Mouse (Mus musculus): ENCODE measurements around the gene Orc5. TPM values are rescaled to one million over a fixed set of nuclear protein-coding genes. Genes with fewer than 3 reads are reported as not detected.
A peak's percentile ranks its signal among the peaks of the same experiment; 100 is the strongest.
"Not testable (repeated sequence)": the region's sequence is repeated elsewhere in the genome, so short reads cannot be mapped to it uniquely, and the experiment has no call there.

Gene Orc5
- polyA plus RNA-seq, 1 experiment from 2014 or later: 16.3 TPM

DNA sequence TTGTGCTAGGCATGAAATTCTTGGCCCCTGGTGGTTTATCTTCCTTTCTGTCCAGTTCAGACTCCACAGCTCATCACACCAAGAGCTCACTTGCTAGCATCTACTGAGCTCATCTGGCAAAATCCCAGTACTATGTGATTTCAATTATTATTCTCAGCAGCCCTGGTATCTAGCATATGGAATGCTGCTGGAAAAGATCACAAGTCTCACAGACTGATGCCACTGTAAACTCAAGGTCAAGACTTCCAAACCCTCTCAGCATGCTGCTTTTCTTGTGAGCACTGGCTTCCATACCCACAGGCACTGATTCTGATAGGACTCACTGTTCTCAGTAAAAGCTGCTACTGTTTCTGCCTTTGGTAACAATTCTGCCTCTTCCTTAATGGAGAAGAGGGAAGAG is 59.1 kb downstream of the Orc5 start:
- no peak for TF ChIP-seq CTCF (IDR thresholded peaks at IDR 0.05)
- no peak for ATAC-seq
- no peaks in the 10 kb centered on the region for H3K27me3 ChIP-seq
- CTCF ChIA-PET: interaction anchor here (3.6 to 3.7 kb wide), 2 partner anchors 9 to 25 kb away, joined by 10 to 32 read pairs; no protein-coding TSS in a partner anchor
- in situ Hi-C loops (cut with MboI; ENCODE audit: low pct_unique_long_range_greater_than_20kb): no loop called here
- POLR2A ChIA-PET: no interaction called here
- DNase-seq (ENCODE audit: low read depth, low spot score): no peak

DNA sequence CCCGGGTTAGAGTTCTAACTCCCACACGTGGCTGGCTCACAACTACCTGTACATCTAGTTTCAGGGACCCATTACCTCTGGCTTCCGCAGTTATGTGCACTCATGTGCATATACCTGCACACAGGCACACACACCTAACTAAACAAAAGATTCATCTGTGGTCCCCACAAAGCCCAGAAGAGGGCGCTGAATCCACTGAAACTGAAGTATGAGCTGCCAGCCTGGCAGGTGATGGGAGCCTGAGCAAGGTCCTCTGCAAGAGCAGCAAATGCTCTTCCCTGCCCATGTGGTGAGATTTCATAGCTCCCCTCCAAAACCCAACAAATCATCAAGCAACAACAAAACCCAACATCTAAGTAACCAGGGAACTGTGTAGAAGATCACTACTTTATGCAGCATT is 61.1 kb downstream of the Orc5 start:
- peak; percentile 54 for ATAC-seq
- no peaks in the 10 kb centered on the region for H3K27me3 ChIP-seq
- TF ChIP-seq CTCF (IDR thresholded peaks at IDR 0.05): peak; percentile 68
- in situ Hi-C loops (cut with MboI; ENCODE audit: low pct_unique_long_range_greater_than_20kb): no loop called here
- ChIA-PET POLR2A (no interaction called here), CTCF (interaction anchor here (0.8 to 3.7 kb wide), 4 partner anchors 11 to 59 kb away, joined by 3 to 32 read pairs (median 6); no protein-coding TSS in a partner anchor)
- no peak for DNase-seq (ENCODE audit: low read depth, low spot score)

DNA sequence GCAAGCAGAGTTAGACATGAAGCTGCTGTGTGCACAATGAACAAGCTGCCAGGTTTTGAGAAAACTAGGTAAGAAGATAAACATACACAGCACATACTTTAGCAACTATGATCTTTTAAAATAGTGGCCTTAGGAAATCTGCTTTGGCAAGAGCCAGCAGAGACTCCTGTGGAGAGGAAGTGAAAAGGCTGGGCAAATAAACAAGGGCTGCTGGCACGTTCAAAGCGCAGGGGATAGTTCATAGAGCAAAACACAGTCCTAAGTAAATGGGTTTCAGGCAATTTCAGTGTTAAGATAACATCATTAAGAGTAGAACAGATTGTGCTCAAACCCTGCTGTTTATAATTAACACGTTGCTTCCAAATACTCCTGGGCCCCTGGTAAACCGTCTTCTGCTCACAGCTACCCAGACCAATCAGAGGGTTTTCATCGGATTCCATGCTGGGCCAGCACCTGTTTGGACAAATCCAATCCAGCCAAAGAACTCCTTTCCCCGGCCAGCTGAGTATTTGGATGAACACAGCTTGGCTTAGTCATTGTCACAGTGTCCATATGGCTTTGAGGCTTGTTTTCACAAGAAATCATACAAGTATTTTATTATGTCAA is 63.5 kb downstream of the Orc5 start:
- ATAC-seq: no peak
- no peaks in the 10 kb centered on the region for H3K27me3 ChIP-seq
- in situ Hi-C loops (cut with MboI; ENCODE audit: low pct_unique_long_range_greater_than_20kb): no loop called here
- ChIA-PET POLR2A (no interaction called here), CTCF (interaction anchor here (1.2 to 1.6 kb wide), 3 partner anchors 15 to 42 kb away, joined by 3 read pairs; no protein-coding TSS in a partner anchor)
- DNase-seq (ENCODE audit: low read depth, low spot score): no peak
- TF ChIP-seq CTCF (IDR thresholded peaks at IDR 0.05): no peak

DNA sequence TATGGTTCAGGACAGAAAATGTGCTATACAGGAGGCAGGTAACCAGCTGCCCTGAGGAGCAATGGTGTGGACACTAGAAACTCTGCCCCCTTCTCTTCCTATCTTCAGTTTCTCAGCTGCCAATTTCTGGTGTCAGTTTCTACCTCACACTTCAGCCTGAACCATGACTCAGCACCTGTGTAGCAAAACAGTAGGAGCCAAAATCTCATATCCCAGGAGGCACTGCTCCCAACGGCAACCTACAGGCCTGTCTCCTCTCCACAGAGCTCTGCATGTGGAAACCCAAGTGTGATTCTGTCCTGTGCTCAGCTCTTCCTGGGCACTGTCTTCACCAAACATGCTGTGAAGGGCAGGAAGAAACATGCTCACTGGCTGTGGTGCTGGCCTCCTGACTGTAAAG is 64.5 kb downstream of the Orc5 start:
- ChIA-PET POLR2A (no interaction called here), CTCF (interaction anchor here (1.1 to 1.6 kb wide), 4 partner anchors 14 to 30 kb away, joined by 3 to 4 read pairs (median 3); no protein-coding TSS in a partner anchor)
- in situ Hi-C loops (cut with MboI; ENCODE audit: low pct_unique_long_range_greater_than_20kb): no loop called here
- H3K27me3 ChIP-seq: no peaks in the 10 kb centered on the region
- DNase-seq (ENCODE audit: low read depth, low spot score): no peak
- TF ChIP-seq CTCF (IDR thresholded peaks at IDR 0.05): no peak
- no peak for ATAC-seq

DNA sequence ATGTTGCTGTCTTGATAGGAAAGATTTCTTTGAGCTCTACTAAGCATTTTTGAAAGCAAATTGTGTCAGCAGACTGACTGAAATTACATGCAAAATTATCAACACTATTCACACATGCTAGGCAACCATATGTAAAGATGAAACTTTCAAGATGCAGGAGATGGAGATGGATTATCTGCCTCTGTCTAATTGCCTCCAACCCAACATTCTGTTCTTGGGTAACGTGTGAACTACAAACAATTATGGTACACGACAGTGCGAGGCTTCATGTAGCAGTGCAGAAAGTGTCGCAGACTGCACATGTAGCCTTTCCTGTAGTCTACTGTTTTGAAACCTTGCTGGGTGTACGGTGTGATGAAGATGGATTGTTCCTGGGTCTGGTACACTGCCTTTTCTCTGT is 67.7 kb downstream of the Orc5 start:
- no peak for DNase-seq (ENCODE audit: low read depth, low spot score)
- CTCF ChIA-PET: interaction anchor here (1.0 kb wide), 1 partner anchor 20 kb away, joined by 3 read pairs; no protein-coding TSS in a partner anchor
- no peaks in the 10 kb centered on the region for H3K27me3 ChIP-seq
- no peak for TF ChIP-seq CTCF (IDR thresholded peaks at IDR 0.05)
- in situ Hi-C loops (cut with MboI; ENCODE audit: low pct_unique_long_range_greater_than_20kb): no loop called here
- no peak for ATAC-seq
- POLR2A ChIA-PET: no interaction called here

DNA sequence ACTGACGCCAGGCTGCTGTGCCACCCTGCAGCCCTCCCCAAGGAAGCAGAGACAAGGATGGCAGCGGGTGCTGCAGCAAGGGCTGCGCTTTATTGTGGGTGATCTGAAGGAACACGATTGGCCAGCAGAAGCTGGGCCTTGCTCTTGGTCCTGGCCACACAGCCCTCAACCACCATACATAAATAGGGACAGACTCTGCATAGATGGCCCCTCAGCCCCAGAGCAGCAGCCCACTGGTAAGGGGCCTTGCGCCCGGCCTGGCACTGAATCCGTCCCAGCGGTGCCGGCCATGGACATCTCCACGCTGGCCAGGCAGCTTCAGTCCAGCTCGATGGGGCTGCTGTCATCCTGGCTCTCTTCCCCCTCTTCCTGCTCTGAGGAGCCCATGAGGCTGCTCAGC is 77.8 kb downstream of the Orc5 start:
- H3K27me3 ChIP-seq; DNase-seq (ENCODE audit: low read depth, low spot score); in situ Hi-C loops (cut with MboI; ENCODE audit: low pct_unique_long_range_greater_than_20kb); ATAC-seq; POLR2A ChIA-PET; CTCF ChIA-PET: not testable (repeated sequence)

DNA sequence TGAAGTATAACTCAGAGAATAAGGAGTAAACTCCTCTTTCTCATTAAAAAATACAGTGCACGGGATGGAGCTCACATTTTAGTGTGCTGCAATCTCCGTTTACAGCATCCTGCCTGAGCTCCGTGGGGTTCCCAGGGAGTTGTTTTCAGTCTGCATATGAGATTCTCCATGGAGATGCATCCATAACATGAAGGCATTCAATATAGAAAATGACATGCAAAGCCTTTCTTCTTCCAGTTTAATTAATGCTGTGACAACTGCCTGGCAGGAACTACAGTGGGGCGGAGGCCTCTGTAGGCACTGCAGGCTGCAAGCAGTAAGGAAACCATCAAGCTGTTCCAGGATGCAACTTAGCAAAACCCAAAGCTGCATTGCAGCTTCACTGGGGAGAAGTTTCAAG is 79.0 kb downstream of the Orc5 start:
- CTCF ChIA-PET: no interaction called here
- no peak for TF ChIP-seq CTCF (IDR thresholded peaks at IDR 0.05)
- POLR2A ChIA-PET: no interaction called here
- in situ Hi-C loops (cut with MboI; ENCODE audit: low pct_unique_long_range_greater_than_20kb): no loop called here
- DNase-seq (ENCODE audit: low read depth, low spot score) (no peak), ATAC-seq (no peak)
- peaks cover 12% of the 10 kb centered on the region for H3K27me3 ChIP-seq

DNA sequence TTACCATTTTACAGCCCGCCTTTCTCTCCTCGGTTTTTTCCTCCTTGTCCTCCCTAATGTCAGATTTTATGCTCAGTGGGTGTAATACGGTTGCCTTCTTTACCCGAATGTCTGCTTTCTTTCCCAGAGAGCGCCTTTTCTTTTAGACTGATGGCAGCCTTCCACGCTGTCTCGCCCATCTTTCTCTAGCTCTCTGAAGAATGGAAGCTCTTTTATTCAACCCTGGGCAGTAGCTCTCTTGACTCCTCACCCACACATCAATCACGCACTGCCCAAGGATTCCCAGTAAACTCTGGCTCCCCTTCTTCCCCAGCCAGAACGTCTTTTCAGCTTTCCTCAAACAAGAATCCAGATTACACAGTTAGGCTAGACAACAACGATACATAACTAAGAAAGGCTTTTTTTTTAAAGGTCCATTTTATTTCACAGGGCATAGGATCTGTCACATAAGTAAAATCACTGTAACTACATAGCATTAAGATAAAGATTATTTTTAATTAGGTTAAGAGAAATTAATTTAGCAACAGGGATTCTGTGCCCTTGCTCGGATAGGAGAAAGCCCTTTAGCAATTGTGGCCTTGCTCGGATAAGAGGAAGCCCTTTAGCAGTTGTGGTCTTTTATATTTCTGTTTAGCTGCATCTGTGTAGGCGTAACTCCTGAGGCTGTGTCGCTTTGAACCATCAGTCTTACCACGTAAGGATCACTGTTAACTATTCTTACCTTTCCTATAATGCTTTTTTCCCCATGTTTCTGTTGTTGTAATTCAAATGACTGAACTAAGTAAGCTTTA is 97.2 kb downstream of the Orc5 start:
- ATAC-seq: no peak
- no peak for TF ChIP-seq CTCF (IDR thresholded peaks at IDR 0.05)
- no peak for DNase-seq (ENCODE audit: low read depth, low spot score)
- in situ Hi-C loops (cut with MboI; ENCODE audit: low pct_unique_long_range_greater_than_20kb): no loop called here
- peaks cover 16% of the 10 kb centered on the region for H3K27me3 ChIP-seq
- ChIA-PET CTCF (interaction anchor here (1.9 kb wide), 1 partner anchor 11 kb away, joined by 6 read pairs; no protein-coding TSS in a partner anchor), POLR2A (interaction anchor here (1.2 kb wide), 1 partner anchor 22 kb away, joined by 3 read pairs; no protein-coding TSS in a partner anchor)

DNA sequence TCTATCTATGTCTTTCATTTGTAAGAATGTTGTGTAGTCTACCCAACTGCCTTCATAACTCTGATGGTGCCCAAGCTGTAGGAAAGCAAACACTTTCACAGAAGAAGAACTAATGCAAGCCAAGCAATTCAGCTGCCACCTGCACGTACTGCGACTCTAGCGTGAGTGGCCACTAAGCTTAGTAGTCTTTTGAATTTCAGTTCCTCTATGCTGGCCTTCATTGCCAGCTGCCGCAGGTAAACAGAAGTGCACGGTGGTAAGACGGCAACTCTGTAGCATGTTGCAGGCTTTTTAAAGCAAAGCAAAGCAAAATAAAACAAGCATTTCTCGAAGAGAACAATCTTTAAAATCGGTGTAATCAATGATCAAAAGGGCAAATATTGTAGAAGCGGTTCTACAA is 97.8 kb downstream of the Orc5 start:
- TF ChIP-seq CTCF (IDR thresholded peaks at IDR 0.05): no peak
- CTCF ChIA-PET: no interaction called here
- in situ Hi-C loops (cut with MboI; ENCODE audit: low pct_unique_long_range_greater_than_20kb): no loop called here
- peaks cover 16% of the 10 kb centered on the region for H3K27me3 ChIP-seq
- POLR2A ChIA-PET: interaction anchor here (1.2 kb wide), 1 partner anchor 22 kb away, joined by 3 read pairs; no protein-coding TSS in a partner anchor
- DNase-seq (ENCODE audit: low read depth, low spot score): no peak
- no peak for ATAC-seq

DNA sequence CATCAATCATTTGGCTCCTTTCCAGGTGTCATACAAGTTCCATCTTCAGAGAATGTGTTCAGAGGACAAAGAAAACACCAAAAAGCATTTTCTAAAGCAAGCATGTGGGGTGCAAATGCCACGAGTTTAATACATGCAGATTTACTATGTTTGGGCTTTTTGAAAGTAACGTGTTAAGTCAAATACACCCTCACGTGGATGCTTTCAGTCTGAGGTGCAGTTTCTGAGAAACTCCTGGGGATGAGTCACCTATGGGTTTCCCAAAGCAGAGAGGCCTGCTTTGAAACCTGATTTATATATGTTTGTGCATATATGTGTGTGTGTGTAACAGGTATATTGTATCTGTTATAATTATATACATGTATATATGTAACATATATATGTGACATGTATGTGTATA is 98.5 kb downstream of the Orc5 start:
- CTCF ChIA-PET: no interaction called here
- no peak for TF ChIP-seq CTCF (IDR thresholded peaks at IDR 0.05)
- ATAC-seq: no peak
- DNase-seq (ENCODE audit: low read depth, low spot score): no peak
- H3K27me3 ChIP-seq: peaks cover 16% of the 10 kb centered on the region
- POLR2A ChIA-PET: no interaction called here
- in situ Hi-C loops (cut with MboI; ENCODE audit: low pct_unique_long_range_greater_than_20kb): no loop called here

DNA sequence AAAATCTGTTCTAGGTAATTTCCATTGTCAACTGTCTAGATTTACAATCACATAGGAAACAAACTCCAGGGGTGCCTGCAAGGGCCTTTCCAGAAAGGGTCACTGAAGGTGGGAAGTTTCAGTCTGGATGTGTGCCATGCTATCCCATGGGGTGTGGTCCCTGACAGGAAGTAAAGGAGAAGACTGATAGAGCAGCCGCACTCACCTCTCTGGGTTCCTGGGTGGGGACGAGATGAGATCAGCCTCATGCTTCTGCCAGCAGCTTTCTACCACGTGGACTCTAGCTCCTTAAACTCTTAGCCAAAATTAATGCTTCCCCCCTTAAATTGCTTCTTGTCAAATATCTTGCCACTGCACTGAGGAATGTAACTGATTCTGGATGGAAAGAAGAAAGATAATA is 100.7 kb downstream of the Orc5 start:
- no peak for TF ChIP-seq CTCF (IDR thresholded peaks at IDR 0.05)
- peaks cover 4% of the 10 kb centered on the region for H3K27me3 ChIP-seq
- no peak for ATAC-seq
- in situ Hi-C loops (cut with MboI; ENCODE audit: low pct_unique_long_range_greater_than_20kb): no loop called here
- ChIA-PET CTCF (no interaction called here), POLR2A (no interaction called here)
- no peak for DNase-seq (ENCODE audit: low read depth, low spot score)

Other genes starting within 250 kb of the Orc5 start
- gene Reln, start 205.7 kb downstream of the Orc5 start, polyA plus RNA-seq (2021): not detected
- not detected for gene Lhfpl3, start 195.6 kb upstream of the Orc5 start, polyA plus RNA-seq (2021)

Data from Patski (cell line).